Mouse (Mus musculus): ENCODE results near the gene 1700025G04Rik.

DNA sequence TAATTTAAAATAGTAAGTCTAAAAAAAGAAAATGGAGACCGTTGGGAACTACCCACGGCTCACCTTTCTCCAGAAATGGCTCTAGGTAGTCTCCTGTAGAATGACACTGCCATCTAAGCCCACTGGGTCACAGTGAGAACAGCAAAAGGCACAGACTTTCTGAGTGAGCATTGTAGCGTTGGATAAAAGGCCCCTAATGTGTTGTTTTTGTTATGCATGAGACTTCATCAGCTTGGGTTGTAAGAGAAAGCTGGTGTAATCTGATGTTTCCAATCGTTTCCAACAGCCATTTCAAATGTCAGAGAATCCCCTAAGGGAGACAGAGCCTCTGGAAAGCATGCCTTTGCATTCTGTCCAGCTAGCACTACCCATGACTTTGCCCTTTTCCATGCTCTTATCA is 19.5 kb downstream of the 1700025G04Rik start:
- TF ChIP-seq NANOG (IDR thresholded peaks at IDR 0.05; ENCODE audit: borderline replicate concordance, low read length) (peak; percentile 98), CTCF (conservative IDR thresholded peaks at IDR 0.05; ENCODE audit: low read length) (no peak)
